Mouse (Mus musculus): ENCODE data around the gene Slc25a11.
A peak's percentile ranks its signal among the peaks of the same experiment; 100 is the strongest.

Slc25a11 gene

DNA sequence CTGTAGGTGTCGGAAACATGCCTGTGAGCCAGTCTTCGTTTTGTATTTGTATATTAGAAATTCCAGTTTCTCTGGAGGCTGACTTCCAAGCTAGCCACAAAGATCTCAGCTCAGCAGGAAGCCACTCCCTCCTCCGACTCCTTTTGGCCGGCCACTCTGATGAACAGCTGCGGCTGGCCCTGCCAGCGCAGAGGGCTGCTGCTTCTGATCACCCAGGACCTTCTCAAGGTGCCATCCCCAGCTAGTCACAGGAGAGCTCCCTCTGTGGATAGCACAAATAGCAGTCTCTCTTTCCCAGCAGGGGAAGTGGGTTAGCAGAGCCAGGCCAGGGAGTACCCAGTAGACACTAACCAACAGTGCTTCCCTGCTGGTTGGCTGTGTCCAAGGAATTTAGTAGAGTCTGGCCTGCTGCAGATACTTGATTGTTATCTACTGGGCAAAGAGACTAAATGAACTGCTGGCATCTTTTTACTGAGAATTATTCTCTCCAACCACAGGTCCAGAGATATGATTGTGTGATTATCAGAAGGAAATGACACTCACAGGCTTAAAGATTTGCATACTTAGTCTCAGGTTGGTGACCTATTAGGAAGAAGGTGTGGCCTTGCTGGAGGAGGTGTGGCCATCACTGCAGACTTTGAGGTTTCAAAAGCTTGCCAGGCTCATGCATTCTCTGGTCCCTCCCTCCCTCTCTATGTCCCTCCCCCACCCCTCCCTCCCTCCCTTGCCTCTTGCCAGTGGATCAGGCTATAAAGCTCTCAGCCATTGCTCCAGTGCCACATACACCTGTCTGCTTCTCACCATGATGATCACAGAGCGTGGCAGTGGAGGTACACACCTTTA is 25.1 kb downstream of the Slc25a11 start:
- no peak for DNase-seq (ENCODE audit: extremely low spot score, low spot score)

DNA sequence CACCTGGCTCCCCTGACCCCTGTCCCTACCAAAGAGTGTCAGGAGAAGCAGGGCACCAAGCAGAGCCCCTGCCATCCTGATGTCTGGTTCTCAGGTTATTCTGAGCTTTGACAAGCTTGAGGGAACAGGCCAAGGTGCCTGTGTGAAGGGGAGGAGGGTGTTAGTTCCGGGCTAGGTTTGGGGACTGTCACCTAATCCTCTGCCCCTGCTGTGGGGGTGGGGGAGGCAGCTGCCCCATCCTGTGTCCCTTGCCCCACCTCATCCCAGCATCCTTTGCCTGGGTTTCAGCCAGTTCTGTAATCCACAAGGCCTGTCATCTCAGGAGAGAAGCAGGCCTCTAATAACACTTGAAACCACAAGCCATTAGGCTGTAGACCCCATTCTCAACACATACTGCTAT is 28.2 kb downstream of the Slc25a11 start, which contains the start of gene Chrne:
Gene Chrne (minus strand): TSS at position 116 of the 400 bp plus-strand sequence.
- DNase-seq (ENCODE audit: extremely low spot score, low spot score), result no peak

DNA sequence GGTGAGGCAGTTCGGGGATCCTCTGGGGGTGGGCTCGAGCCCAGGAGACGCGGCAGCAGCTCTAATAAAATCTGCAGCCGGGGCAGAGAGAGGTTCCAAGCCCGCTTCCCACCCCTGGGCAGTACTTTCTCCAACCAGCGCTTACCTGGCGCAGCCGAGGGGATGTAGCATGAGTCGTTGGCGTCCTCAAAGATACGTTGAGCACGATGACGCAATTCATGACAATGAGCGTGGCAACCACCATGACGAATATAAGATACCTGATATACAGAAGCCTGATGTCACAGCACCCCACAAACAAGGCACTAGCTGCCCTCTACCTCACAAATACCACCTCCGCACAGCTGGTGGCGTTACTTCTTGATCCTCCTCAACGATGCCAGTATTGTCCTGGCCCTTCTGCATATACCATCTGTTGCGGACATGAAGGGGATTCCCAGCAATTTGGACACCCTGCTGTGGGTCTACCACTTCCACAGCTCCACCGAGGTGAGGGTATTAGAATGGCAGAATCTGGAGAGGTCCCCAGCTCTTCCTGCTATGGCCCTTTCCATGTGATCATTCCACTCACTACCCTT is 31.7 kb downstream of the Slc25a11 start, which contains the start of gene 4930544D05Rik:
Gene 4930544D05Rik (plus strand): TSS at position 333 of the 578 bp plus-strand sequence.
- DNase-seq (ENCODE audit: extremely low spot score, low spot score), result no peak

DNA sequence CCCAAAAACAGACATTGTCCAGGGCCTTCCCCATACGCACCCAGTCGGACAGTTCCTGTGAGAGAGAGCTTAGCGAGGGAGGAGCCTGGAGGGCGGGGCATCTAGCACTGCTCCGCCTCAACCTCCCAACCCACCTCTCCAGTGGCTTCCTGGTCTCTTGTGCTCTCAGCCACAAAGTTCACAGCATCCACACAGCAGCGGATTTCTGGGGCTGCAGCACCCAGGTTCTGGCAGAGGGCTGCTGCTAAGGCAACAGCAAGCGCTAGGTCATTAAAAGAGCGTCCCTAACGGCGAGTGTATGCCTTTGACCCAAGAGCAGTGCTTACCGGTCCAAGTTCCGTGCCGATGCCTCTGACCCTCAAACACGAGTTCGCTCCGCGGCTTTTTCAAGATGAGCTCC is 32.2 kb downstream of the Slc25a11 start:
- DNase-seq (ENCODE audit: extremely low spot score, low spot score), result peak; percentile 52

DNA sequence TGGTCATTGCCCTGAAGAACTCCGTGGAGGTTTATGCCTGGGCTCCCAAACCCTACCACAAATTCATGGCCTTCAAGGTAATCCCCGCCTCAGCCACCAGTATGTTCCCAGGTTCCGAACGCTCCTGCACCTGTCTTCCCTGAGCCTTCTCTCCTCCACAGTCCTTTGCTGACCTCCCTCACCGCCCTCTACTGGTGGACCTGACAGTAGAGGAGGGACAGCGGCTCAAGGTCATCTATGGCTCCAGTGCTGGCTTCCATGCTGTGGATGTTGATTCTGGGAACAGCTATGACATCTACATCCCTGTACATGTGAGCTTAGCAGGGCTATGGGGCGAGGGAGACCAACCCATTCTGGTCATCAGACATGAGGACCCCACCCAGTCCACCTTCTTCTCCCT is 34.8 kb downstream of the Slc25a11 start:
- DNase-seq (ENCODE audit: extremely low spot score, low spot score), result no peak

DNA sequence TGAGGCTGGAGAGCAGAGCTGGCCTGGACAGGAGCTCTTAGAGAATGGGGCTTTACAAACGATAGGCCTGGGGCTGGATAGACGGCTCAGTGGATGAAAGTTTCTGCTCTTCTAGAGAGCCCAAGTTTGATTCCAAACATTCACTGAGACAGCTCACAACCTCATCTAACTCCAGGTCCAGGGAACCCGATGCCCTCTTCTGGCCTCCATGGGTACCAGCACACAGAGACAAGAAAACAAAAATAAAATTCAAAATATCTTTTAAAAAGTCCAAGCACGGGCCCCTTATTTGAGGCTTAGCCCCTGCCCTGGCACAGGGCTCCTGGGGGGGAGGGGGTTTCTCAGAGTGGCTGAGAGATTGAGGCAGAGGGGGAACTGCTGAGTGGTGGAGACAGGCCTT is 36.5 kb downstream of the Slc25a11 start:
- DNase-seq (ENCODE audit: extremely low spot score, low spot score), result no peak

DNA sequence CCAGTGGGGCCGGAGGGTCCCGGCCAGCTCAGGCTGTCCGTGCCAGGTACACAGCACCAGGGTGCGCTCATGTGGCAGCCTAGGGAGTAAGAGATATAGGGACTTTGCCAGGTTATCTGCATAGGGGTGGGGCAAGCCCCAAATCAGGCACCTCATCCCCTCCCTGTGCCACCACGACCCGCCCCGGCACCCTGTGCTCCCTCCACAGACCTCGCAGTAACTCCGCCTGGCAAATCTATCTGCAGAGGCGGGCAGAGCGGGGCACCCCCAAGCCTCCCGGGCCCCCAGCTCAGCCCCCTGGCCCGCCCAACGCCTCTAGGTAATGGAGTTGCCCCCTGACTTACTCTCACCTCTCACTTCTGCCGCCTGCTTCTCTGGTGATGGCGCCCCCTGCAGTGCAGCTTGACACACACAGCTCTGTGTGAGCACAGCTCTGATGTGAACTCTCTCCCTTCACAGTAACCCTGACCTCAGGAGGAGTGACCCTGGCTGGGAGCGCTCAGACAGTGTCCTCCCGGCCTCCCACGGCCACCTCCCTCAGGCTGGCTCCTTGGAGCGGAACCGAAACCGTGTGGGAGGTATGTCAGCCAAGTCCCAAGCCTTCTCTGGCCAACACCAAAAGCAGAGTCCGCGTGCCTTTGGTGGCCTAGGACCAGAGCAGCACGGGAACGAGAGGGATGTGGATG is 38.8 kb downstream of the Slc25a11 start:
- DNase-seq (ENCODE audit: extremely low spot score, low spot score), result no peak

DNA sequence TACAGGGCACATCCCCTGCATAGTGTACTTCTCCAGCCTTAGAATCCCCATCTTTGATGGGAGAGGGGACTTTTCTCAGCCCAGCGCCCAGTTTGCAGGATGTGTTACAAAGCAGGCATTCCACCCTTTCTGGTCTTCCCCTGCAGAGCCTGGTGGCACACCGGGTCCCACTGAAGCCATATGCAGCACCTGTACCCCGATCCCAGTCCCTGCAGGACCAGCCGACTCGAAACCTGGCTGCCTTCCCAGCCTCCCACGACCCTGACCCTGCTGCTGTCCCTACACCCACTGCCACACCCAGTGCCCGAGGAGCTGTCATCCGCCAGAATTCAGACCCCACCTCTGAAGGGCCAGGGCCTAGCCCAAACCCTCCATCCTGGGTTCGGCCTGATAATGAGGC is 39.7 kb downstream of the Slc25a11 start:
- no peak for DNase-seq (ENCODE audit: extremely low spot score, low spot score)

DNA sequence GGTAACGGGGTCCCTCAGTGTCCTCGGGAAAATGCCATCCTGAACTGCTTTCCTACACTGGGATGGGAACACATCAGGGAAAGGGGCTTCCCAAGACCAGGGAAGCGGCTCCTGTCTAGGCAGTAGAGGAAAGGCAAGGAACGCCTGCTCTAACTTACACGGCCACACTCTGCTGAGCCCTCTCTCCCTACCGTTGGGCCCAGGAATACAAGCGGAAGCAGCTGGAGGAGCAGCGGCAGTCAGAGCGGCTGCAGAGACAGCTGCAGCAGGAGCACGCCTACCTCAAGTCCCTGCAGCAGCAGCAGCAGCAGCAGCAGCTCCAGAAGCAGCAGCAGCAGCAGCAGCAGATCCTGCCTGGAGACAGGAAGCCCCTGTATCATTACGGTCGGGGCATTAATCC is 40.6 kb downstream of the Slc25a11 start:
- DNase-seq (ENCODE audit: extremely low spot score, low spot score), result no peak

DNA sequence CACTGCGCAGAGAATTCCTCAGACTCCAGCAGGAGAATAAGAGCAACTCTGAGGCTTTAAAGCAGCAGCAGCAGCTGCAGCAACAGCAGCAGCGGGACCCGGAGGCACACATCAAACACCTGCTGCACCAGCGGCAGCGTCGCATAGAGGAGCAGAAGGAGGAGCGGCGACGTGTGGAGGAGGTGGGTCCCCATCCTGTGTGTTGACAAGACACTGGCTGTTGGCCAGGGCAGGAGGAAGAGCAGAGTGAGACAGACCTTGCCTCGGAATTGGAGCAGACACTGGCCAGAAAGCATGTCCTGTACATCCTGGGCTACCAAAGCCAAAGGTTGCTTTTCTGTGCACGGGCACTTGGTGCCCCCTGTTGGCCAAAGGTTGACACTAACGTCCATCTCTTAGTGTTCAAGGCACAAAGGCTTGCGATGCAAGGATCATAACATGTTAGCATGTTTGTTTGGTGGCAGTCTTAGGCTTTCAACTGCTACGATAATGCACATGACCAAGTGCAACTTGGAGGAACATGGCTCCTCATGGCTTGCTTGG is 42.2 kb downstream of the Slc25a11 start:
- DNase-seq (ENCODE audit: extremely low spot score, low spot score), result peak; percentile 73

DNA sequence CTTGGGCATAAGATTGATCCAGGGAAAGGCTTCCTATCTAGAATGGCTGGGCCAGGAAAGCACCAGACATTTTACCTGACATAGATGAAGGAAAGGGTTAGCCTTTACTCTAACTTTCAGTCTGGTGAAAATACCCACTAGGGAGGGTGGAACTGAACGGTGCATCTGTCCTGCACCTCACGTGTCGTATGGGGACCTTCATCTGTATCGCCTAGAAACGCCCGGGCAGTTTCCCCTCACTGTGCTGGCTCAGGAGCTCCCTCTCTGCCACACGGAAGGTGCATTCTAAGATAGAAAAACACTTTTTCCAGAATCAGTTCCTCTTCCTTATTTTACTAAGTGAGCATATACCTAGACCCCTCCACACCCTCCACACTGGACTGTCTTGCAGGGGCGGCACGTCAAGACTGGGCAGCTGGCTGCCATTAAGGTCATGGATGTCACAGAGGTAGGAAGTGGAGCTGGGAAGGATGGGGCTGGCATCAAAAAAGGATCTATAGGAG is 48.8 kb downstream of the Slc25a11 start:
- DNase-seq (ENCODE audit: extremely low spot score, low spot score), result no peak

DNA sequence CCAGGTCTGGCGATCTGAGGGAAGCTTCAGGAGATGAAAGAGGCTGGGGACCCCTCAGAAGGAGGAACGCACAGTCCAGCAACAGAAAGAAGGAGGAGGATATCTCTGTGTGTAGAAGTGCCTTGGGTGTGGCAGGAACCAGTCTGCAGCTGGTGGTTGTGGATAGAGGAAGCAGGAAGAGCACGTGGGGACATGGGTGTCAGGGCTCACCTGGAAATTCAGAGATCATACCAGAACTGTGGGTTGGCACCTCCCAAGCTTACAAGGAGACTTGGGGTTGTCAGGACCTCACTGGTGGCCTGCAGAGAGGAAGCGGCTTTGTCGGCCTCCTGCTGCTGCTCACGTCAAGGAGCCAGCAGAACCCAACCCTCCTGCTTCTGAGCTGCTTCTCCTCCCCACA is 50.0 kb downstream of the Slc25a11 start:
- no peak for DNase-seq (ENCODE audit: extremely low spot score, low spot score)

DNA sequence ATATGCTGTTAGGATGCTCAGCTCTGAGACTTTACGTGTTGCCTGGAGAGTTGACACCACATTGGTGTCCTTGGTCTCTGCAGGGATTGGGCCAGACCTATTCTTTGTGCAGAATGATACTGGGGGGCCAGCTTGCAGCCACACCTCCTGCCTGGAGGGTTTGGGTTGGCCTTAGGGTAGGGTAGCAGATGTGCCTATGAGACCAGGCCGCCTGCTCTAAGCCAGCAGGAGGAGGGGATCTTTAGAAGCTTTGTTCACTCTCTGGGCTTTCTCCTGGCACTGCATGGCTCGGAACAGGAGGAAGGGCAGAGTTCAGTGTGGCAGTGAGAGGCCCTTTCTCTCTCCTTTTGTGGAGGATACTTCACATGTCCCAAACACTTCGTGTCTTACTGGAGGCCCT is 51.2 kb downstream of the Slc25a11 start:
- no peak for DNase-seq (ENCODE audit: extremely low spot score, low spot score)

DNA sequence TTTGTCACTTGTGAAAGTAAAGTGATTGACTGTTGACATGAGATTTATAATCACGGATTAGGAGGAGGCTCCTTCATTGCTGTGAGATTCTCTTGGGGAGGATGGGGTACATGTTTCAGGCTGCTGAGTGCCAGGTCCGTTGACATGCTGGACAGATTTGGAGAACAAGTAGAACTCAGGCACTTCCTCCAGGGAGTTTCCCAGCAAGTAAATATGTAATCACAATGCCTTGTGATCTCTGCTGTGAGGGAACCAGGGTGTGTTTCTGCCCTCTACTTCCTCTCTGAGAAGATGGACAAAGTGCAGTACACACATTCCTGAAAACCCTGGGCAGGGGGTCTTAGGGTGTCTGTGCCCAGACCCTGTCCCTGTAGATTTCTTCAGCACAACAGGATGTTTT is 51.6 kb downstream of the Slc25a11 start:
- DNase-seq (ENCODE audit: extremely low spot score, low spot score), result no peak

DNA sequence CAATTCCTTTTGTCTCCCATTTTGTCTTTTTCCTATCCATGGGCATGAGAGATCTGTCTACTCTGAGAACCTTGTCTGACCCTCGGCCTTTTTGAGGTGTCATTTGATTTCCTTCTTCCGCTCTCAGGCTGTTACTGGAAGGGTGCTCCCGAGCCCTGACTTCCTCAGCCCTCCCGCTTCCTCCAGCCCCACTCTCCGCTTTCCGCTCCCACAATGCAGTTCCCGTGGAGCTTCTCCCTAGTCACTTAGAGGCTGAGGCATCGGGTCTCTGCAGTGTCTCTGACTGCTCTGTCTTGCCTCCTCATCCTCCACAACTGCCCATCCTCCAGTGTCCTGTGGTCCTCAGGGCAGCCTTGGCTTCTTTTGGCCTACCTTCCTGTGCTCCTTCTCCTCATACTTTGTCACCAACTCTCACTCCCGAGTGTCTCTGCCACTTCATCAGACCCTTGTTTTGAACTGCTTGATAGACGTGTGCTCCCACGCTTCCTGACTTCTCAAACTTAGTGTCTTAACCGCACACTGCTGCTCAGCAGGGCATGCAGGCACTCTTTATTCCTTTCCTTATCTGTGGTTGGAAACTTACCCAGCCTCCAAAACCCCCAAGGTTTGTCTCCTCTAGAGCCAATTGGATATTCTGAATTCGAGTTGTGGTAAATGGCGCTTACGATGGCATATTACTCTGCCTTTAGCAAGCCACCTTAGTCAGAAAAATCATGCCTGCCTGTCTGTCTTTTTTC is 52.9 kb downstream of the Slc25a11 start:
- no peak for DNase-seq (ENCODE audit: extremely low spot score, low spot score)
